Mouse (Mus musculus): ENCODE results near the gene Hist1h4c. TPM values are rescaled to one million over a fixed set of nuclear protein-coding genes. Genes with fewer than 3 reads are reported as not detected.
"Not testable (repeated sequence)": the region's sequence is repeated elsewhere in the genome, so short reads cannot be mapped to it uniquely, and the experiment has no call there.

Hist1h4c gene
- total RNA-seq, 2 experiments from 2014 or later: 225 to 667 TPM

GRCm38 (mm10) chr13:23730479-23730878 is 32.2 kb upstream of the Hist1h4c start:
- ATAC-seq (replicated peaks; ENCODE audit: low FRiP score, poor library complexity, severe bottlenecking): no peak; the same call in 1 of the 2 replicates

DNA sequence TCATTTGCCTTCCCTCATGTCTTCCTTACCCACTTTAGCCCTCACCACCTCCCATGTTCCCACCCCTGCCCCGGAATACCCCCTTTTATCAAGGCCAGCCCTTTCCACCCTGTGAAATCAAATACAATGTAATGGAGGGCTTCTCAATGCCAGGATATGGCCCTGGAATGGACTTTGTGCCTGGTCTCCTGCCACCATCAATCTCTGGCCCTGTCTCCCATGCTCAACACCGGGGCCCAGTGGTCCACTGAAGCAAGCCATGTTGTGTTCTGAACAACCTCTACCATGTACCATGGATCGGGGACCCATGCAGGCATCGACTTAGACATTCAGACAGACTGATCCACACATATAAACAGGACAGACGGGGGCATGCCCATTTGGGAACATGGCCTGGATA is 31.5 kb upstream of the Hist1h4c start:
- no peak for ATAC-seq (replicated peaks; ENCODE audit: low FRiP score, poor library complexity, severe bottlenecking)

- no peak for ATAC-seq (replicated peaks; ENCODE audit: low FRiP score, poor library complexity, severe bottlenecking)
Measured at GRCm38 (mm10) chr13:23729192-23729525, 30.9 kb upstream of the Hist1h4c start.

DNA sequence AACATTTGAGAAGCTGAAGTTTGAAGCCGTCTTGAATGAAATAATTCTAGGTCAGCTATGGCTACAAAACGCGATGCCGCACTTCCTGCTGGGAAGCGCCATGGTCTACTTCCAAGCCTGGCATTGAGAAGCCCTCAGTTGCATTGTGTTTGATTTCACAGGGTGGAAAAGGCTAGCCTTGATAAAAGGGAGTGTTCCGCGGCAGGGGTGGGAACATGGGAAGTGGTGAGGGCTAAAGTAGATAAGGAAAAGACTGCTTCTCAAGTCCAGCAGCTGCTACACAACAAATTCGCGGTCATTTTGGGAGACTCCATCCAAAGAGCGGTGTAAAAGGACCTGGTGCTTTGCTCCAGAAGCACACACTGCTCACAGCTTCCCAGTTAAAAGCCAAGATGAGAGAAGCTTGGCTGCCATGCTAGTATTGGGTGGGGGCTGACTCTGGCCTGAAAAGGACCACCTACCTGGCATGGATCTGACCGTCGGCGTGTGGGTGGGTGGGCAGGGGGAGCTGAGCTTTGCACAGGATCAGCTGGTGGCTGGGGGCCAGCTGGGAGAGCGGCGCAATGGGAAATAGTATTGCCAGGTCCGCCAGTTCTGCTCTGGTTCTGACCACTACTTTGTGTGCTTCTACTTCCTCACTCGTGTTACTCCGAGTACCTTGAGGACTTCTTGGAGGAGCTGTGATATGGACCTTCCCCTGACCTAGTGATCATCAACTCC is 30.4 kb upstream of the Hist1h4c start:
- peak; percentile 50 for ATAC-seq (replicated peaks; ENCODE audit: low FRiP score, poor library complexity, severe bottlenecking)

DNA sequence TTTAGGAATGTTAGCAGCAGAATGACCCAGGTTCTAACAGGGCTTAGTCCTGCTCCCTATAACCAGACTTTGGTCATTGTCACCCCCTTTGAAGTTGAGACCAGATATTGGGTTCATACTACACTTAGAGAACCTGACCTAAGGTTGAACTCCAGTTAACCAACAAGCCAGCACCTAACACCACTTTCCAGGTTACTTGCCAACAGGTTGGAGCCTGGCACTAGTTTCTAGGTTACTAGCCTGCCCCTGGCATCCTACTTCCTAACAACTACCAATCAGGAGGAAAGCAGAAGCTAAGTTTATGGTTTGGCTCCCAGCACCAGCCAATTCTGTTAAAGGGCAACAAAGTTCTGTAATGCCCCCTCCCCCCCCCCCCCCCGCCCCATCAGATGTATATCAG is 27.0 kb upstream of the Hist1h4c start:
- ATAC-seq (replicated peaks; ENCODE audit: low FRiP score, poor library complexity, severe bottlenecking): no peak

- ATAC-seq (replicated peaks; ENCODE audit: low FRiP score, poor library complexity, severe bottlenecking): no peak
Measured at GRCm38 (mm10) chr13:23724239-23724638, 26.0 kb upstream of the Hist1h4c start.

DNA sequence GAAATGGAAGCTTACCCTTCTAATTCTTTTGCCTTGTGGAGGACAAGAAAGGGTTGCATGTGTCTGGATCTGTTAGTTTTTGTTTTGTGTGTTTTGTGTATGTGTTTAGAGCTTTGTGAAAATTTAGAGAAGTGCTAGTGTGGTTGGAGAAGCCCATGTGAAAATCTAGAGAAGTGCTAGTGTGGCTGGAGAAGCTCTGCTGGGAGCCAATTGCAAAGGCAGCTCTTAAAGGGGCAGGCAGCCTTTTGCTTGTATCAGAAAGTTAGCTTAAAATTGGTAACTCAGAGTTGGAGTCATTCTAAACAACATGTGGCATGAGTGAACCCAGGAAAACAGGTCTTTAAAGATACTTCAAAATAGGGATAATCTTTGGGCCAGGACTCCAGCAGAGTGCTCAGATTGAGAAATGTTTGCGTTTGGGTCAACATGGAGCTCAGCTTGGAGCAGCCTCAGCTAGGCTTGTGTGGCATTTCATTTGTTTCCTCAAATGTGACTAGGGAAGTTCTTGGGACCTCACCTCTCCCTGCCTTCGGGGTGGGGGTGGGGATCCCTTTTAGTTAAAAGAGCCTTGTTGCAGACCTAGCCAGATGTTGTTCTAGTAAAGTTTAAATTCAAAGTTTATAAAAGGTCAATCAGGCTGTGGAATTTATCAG is 19.5 kb upstream of the Hist1h4c start:
- not testable (repeated sequence) for ATAC-seq (replicated peaks; ENCODE audit: low FRiP score, poor library complexity, severe bottlenecking)

GRCm38 (mm10) chr13:23717176-23717575 is 18.9 kb upstream of the Hist1h4c start:
- ATAC-seq (replicated peaks; ENCODE audit: low FRiP score, poor library complexity, severe bottlenecking): no peak

GRCm38 (mm10) chr13:23716261-23717042 is 18.2 kb upstream of the Hist1h4c start:
- ATAC-seq (replicated peaks; ENCODE audit: low FRiP score, poor library complexity, severe bottlenecking): no peak

DNA sequence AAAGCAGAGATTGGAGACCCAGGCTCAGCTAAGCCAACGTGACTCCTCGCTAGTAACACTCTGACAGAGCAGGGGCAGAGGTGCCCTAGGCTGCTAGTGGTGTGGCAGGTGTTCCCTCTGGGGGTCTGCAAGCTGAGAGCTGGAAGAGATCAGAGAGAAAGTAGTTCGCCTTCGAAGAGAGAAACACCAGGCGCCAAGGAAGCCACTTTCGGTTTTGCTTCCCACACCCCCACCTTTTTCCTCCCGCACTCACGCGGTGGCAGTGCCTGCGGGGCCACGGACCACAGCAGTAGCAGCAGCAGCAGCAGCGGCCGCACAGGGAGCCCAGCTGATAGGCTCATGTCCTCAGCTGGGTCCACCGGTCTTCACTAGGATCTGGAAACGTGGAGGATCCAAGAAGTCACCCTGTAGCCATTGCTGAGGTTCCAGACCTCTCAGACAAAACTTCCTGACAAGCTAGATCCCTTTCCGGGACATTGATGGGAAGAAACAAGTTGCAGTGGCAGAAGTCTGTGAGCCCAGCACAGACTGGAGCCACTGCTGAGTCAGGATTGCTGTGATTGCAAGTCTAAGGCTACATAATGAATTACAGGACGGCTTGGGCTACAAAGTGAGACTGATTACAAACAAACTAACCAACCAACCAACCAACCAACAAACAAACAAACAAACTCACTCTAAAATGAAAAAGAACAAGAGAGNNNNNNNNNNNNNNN is 12.3 kb upstream of the Hist1h4c start, which contains the start of gene Hfe:
Gene Hfe (minus strand): TSS at position 481 of the 716 bp plus-strand sequence.
- peak; percentile 59 for ATAC-seq (replicated peaks; ENCODE audit: low FRiP score, poor library complexity, severe bottlenecking)

DNA sequence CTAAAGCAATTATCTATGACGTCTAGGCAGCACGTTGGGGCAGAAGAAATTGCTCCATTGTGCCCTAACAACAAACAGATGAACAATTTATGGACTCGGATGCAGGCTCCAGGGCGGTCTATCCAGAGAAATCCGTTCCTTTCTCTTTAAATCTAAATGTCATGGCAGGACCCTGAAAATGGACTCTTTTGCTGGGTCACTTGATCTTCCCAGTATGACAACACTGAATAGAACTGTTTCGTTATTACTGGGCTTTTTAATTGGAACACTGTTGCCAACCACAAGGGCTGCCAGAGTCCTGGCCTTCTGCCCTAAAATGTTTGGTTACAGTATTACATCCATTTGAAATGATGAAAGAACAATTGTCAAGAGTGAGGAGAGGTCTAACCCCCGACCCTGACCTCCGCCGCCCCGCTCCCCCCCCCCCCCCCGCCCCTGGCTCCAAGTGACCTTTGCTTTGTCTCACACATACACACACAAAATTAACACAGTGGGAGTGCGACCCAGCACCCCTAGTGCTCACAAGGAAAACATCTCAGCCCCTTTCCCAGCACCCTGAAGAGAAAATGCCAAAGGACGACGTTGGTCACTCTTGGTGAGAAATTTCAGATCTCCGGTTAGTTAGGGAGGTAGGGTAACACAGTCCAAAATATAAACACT is 11.6 kb upstream of the Hist1h4c start:
- ATAC-seq (replicated peaks; ENCODE audit: low FRiP score, poor library complexity, severe bottlenecking): no peak

DNA sequence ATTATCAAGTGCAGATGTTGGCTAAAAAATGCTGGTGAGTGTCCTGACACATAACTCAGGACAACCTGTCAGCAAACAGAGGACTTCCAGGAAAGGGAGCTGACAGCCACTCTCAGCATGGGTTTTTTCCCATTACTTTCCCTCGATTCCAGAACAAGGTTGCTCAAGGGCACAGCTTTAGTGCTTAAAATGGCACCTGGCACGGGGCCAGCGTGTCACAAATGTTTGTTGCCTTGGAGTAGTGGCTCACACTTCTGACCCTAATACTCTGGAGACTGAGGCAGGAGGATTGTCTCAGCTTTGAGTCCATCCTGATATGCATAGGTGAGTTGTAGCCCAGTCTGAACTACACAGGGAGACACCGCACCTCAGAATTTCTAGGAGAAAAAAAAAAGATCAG is 10.4 kb upstream of the Hist1h4c start:
- ATAC-seq (replicated peaks; ENCODE audit: low FRiP score, poor library complexity, severe bottlenecking): no peak

GRCm38 (mm10) chr13:23708041-23708440 is 9.8 kb upstream of the Hist1h4c start:
- no peak for ATAC-seq (replicated peaks; ENCODE audit: low FRiP score, poor library complexity, severe bottlenecking)

- no peak for ATAC-seq (replicated peaks; ENCODE audit: low FRiP score, poor library complexity, severe bottlenecking)
Measured at GRCm38 (mm10) chr13:23706771-23707170, 8.5 kb upstream of the Hist1h4c start.

DNA sequence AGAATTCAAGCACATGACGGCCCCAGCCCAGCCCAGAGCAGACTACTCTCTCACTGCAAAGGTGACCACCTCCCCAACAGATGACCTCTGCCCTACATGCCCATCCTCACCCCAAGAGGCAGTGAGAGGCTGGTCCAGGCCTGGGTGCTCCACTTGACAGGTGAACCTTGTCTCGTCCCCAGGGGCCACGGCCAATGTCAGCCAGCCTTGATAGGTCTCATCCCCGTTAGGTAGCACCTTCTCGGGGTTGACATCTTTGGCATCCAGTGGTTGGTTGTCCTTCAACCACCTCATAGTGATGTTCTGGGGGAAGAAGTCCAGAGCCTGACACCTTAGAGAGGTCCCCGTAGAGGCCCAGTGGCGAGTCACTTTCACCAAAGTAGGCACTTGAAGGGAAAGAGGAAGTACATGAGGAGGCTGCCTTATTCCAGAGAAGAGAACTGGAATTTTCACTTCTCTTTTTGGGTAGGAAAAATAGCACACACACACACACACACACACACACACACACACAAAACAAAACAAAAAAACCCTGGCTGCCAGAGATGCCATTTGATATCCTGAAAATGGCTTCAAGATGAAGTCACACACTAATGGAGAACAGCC is 7.6 kb upstream of the Hist1h4c start:
- no peak for ATAC-seq (replicated peaks; ENCODE audit: low FRiP score, poor library complexity, severe bottlenecking)

GRCm38 (mm10) chr13:23702801-23703200 is 4.5 kb upstream of the Hist1h4c start:
- ATAC-seq (replicated peaks; ENCODE audit: low FRiP score, poor library complexity, severe bottlenecking): not testable (repeated sequence)

- ATAC-seq (replicated peaks; ENCODE audit: low FRiP score, poor library complexity, severe bottlenecking): no peak
Measured at GRCm38 (mm10) chr13:23702220-23702619, 4.0 kb upstream of the Hist1h4c start.

DNA sequence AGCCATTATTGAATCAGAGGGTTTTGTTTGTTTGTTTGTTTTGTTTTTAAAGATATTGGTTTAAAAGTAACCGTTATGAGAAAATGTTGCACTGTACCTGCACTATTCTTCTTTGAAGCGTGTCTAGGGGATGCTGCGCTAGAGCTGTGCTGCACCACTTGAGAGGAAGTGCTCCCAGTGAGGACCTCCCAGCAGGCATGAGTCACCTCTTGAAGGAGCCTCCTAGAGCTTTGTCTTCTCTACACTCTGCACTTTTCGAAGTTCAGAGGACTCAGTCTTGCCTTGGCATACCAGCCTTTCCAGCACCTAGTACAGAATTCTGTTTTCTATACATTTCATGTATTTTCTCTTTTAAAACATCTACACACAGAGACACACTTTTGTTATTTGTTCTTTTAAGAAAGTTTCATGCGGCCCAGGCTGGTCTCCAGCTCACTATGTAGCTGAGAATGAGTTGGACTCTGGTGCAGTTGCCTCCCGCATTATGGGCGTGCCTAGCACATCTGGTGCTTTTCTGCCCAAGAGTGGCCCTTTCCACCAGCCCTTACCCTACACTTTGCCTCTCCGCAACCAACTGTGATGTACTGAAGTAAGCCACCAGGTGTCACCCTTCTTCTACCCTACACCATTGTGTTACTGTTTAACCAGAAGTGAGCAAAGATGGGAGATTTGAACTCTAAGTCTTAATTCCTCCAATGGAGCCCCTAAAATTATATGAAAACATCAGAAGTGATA is 2.7 kb upstream of the Hist1h4c start:
- peak; percentile 56 for ATAC-seq (replicated peaks; ENCODE audit: low FRiP score, poor library complexity, severe bottlenecking)

GRCm38 (mm10) chr13:23699767-23700166 is 1.5 kb upstream of the Hist1h4c start:
- ATAC-seq (replicated peaks; ENCODE audit: low FRiP score, poor library complexity, severe bottlenecking): no peak

All from erythroid progenitor cell, adult 5-6 weeks (primary cell).